Mouse (Mus musculus) bone marrow macrophage, adult 2 months (primary cell): ENCODE data around the gene Klrb1b. TPM values are rescaled to one million over a fixed set of nuclear protein-coding genes. Genes with fewer than 3 reads are reported as not detected.

ENCODE experiments used
- H3K27ac ChIP-seq: 2 replicates; pipeline ENCODE4 v1.5.1; 2012; ENCODE audit warnings: low read depth, low read length; ENCODE audit not compliant: insufficient read depth
- H3K4me1 ChIP-seq: 2 replicates; pipeline ENCODE4 v1.6.1; 2012; ENCODE audit warnings: low read length; ENCODE audit not compliant: control insufficient read depth, insufficient read depth
- H3K4me3 ChIP-seq: 2 replicates; pipeline ENCODE4 v1.5.1; 2012; ENCODE audit warnings: mild to moderate bottlenecking, low read length, moderate library complexity; ENCODE audit not compliant: insufficient read depth
- CTCF ChIP-seq: IDR thresholded peaks from 2 replicates; pipeline ENCODE4 v1.5.1; 2012; ENCODE audit warnings: low read depth, mild to moderate bottlenecking, low read length, moderate library complexity
- POLR2A ChIP-seq: IDR thresholded peaks from 2 replicates; pipeline ENCODE4 v1.6.1; 2012; ENCODE audit warnings: mild to moderate bottlenecking, low read depth, low read length, borderline replicate concordance
- polyA plus RNA-seq: library from polyadenylated mRNA; stranded (reverse); fragments of >200 nt; gene quantifications from 2 replicates; pipeline ENCODE4 v1.2.4, GENCODE M21; 2012; ENCODE audit not compliant: missing spikeins, insufficient read depth, insufficient read length

Klrb1b gene
- polyA plus RNA-seq, 1 experiment, result not detected

DNA sequence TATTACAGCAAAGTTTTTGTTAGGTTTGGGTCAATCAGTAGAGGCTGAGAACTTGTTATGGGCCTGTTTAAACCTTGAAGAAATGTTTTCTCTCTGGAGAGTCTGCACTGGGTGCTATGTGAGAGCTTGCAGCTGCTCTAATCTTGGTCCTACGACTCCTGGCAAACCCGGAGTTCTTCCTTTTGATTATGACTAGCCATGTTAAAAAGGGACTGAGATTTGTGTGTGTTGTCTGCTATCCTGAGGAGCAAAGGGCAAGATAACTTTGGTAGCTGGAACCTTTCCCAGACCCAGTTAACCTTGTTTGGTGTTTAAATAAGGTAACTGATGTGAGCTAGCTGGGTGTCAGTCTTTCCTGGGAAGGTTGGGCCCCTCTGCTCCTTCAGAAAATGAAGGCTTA, 24.5 kb upstream of the Klrb1b start:
- Histone ChIP-seq H3K4me3 (no peak overlapping the region), H3K4me1 (peaks cover 50% of the 10 kb centered on the region), H3K27ac (peak overlapping the region; percentile 87)
- TF ChIP-seq CTCF, result no peak
- TF ChIP-seq POLR2A, result no peak

GRCm38 (mm10) chr6:128849902-128850301, 23.8 kb upstream of the Klrb1b start:
- Histone ChIP-seq H3K4me1 (peaks cover 46% of the 10 kb centered on the region), H3K27ac (peak overlapping the region; percentile 87), H3K4me3 (no peak overlapping the region)
- TF ChIP-seq POLR2A, result no peak
- TF ChIP-seq CTCF, result peak; percentile 55; the same call in 1 of the 2 replicates

GRCm38 (mm10) chr6:128847401-128847800, 21.3 kb upstream of the Klrb1b start:
- Histone ChIP-seq H3K4me1 (peaks cover 48% of the 10 kb centered on the region), H3K4me3 (no peak overlapping the region), H3K27ac (no peak overlapping the region)
- TF ChIP-seq CTCF, result no peak
- no peak for TF ChIP-seq POLR2A

DNA sequence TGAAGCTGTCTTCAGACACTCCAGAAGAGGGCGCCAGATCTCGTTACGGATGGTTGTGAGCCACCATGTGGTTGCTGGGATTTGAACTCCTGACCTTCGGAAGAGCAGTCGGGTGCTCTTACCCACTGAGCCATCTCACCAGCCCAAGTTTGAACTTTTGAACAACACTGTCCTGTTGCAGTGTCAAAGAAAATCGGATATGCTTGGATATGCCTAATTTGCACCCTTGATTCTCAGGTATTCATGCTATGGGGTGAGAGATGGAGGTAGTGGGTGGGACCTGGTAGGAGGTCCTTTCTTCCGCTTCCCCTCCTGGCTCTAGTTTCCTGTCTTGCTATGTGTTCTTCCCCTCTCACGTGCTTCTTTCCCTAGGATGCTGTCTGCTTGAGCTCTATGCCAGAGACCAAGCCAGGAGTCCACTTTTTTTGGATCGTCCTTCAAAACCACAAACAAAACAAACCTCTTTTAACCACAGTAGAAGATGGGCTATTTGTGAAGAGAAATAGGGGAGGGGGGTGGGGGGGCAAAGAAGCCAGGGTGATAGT, 19.9 kb upstream of the Klrb1b start:
- no peak for TF ChIP-seq POLR2A
- no peak for TF ChIP-seq CTCF
- Histone ChIP-seq H3K27ac (no peak overlapping the region), H3K4me1 (peaks cover 37% of the 10 kb centered on the region), H3K4me3 (no peak overlapping the region)

DNA sequence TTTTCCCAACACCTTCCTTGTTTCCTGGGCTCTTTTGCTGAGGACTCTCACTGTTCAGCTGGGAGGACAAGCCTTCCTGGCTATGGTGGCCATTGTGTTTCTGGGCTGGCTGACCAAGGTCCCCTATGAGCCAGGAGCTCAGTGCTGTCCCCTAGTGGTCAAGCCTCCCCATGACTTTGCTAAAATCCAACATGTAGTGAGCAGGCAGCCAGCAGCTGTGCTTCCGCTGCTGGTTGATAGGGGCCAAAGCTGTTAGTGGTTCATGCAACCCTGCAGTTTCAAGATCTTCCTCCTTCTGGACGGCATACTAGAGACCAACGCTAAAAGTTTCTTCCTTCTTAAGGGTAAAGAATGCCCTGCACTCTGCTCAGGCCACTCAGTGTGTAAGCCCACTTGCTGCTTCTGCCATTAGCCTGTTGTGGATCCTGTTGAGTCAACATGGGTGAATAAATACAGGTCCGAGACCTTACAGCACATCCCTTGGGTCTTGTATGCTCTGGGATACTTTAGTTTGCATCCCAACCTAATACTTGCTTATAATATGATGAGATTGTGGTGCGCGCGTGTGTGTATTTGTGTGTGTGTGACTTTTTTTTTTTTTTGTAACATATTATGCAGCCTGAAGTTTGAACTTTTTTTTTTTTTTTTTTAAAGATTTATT, 19.3 kb upstream of the Klrb1b start:
- H3K27ac ChIP-seq, result peak overlapping the region; percentile 56
- peaks cover 31% of the 10 kb centered on the region for H3K4me1 ChIP-seq
- H3K4me3 ChIP-seq, result peak overlapping the region; percentile 6
- TF ChIP-seq CTCF (peak; percentile 92), POLR2A (0 out of 2 replicates have a peak, but pooled peaks have one; percentile 35)

- no peak for TF ChIP-seq POLR2A
- no peak for TF ChIP-seq CTCF
- Histone ChIP-seq H3K27ac (no peak overlapping the region), H3K4me1 (peaks cover 24% of the 10 kb centered on the region), H3K4me3 (no peak overlapping the region)
Observed at GRCm38 (mm10) chr6:128844586-128845080, 18.5 kb upstream of the Klrb1b start.

GRCm38 (mm10) chr6:128844131-128844530, 18.0 kb upstream of the Klrb1b start:
- Histone ChIP-seq H3K4me3 (no peak overlapping the region), H3K27ac (peak overlapping the region; percentile 4; the same call in 1 of the 2 replicates), H3K4me1 (peaks cover 19% of the 10 kb centered on the region)
- no peak for TF ChIP-seq POLR2A
- no peak for TF ChIP-seq CTCF

GRCm38 (mm10) chr6:128843479-128843992, 17.4 kb upstream of the Klrb1b start:
- no peak for TF ChIP-seq CTCF
- TF ChIP-seq POLR2A, result no peak
- H3K27ac ChIP-seq, result peak overlapping the region; percentile 89
- peak overlapping the region; percentile 68 for H3K4me3 ChIP-seq
- peaks cover 17% of the 10 kb centered on the region for H3K4me1 ChIP-seq

DNA sequence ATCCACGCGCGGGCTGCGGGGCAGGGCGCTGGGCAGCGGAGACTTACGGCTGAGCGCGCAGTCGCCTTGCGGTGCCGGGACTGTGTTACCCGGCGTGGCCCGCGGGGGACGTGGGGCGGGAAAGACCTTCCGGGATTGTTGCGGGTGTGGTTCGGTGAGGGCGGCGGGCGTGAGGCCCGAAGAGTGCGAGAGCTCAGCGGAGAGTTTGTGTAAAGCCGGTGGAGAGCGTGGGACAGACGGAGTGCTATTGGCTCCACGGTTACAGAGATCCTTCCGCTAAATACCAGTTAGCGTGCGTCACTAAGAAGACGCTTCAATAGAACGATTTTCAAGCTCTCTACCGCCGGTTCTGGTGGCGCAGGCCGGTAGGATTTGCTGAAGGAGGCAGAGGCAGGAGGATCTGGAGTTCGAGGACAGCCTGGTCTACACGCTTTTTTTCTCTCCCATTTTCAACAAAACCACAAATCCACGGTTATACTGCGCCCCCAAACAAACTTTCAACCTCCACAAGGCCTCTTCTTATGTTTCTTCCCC, 16.9 kb upstream of the Klrb1b start:
- Histone ChIP-seq H3K4me3 (peak overlapping the region; percentile 89), H3K4me1 (peaks cover 14% of the 10 kb centered on the region), H3K27ac (peak overlapping the region; percentile 89)
- no peak for TF ChIP-seq CTCF
- TF ChIP-seq POLR2A, result no peak
